Mouse (Mus musculus) liver, embryonic 14.5 days (tissue): ENCODE results near the gene Pcdh17. TPM values are rescaled to one million over a fixed set of nuclear protein-coding genes. Genes with fewer than 3 reads are reported as not detected.

Source experiments
- ATAC-seq: fragments of 200-750 bp; cut with Nextera tagmentation; 2 replicates; pipeline ENCODE4 v1.8.0; 2017; ENCODE audit warnings: moderate number of reproducible peaks, mild to moderate bottlenecking, moderate library complexity; ENCODE audit not compliant: insufficient read depth
- DNase-seq, 3 experiments: peaks; one replicate each; pipeline ENCODE4 v3.0.0-alpha.2; 2012 to 2013; ENCODE audit warnings: low read depth in 3 of 3, low spot score in 3 of 3
- H3K27ac ChIP-seq: fragments of 300-500 bp; sonication (generic); 2 replicates; pipeline ENCODE4 v1.5.1; 2014; ENCODE audit warnings: moderate library complexity, mild to moderate bottlenecking, control low read depth, inconsistent platforms
- H3K27me3 ChIP-seq: fragments of 300-500 bp; sonication (generic); 2 replicates; pipeline ENCODE4 v1.6.1; 2014; ENCODE audit warnings: mild to moderate bottlenecking, low read length, moderate library complexity; ENCODE audit not compliant: control insufficient read depth, insufficient read depth
- H3K36me3 ChIP-seq: fragments of 300-500 bp; sonication (generic); replicated peaks from 2 replicates; pipeline ENCODE4 v1.6.1; 2014; ENCODE audit warnings: low read depth; ENCODE audit not compliant: control insufficient read depth, insufficient read depth
- H3K4me1 ChIP-seq, 2 experiments: fragments of 200-500 bp in 1 of 2; fragments of 300-500 bp in 1 of 2; sonication (generic) in 1 of 2; replicated peaks; 2 replicates each; pipeline ENCODE4 v1.6.1; 2012 to 2014; ENCODE audit warnings: antibody characterized with exemption in 1 of 2, inconsistent platforms in 1 of 2, low read length in 1 of 2; ENCODE audit not compliant: control insufficient read depth in 2 of 2, insufficient read depth in 2 of 2
- H3K4me2 ChIP-seq: fragments of 300-500 bp; sonication (generic); 2 replicates; pipeline ENCODE4 v1.6.1; 2014; ENCODE audit warnings: low read depth, mild to moderate bottlenecking, control low read depth, moderate library complexity
- H3K4me3 ChIP-seq, 2 experiments: fragments of 200-500 bp in 1 of 2; fragments of 300-500 bp in 1 of 2; sonication (generic) in 1 of 2; 2 replicates each; pipeline ENCODE4 v1.5.1; 2012 to 2014; ENCODE audit warnings: low read depth in 2 of 2, low read length in 2 of 2, mild to moderate bottlenecking in 2 of 2, control low read depth in 1 of 2, inconsistent platforms in 1 of 2, moderate library complexity in 1 of 2; ENCODE audit not compliant: insufficient read depth in 1 of 2
- H3K9ac ChIP-seq: fragments of 300-500 bp; sonication (generic); replicated peaks from 2 replicates; pipeline ENCODE4 v1.6.1; 2014; ENCODE audit warnings: mild to moderate bottlenecking, control low read depth, moderate library complexity
- H3K9me3 ChIP-seq: fragments of 300-500 bp; sonication (generic); 2 replicates; pipeline ENCODE4 v1.6.1; 2016; ENCODE audit warnings: low read length, mixed read lengths; ENCODE audit not compliant: control insufficient read depth
- CTCF ChIP-seq: IDR thresholded peaks from 2 replicates; pipeline ENCODE4 v1.5.1; 2016; ENCODE audit warnings: antibody characterized with exemption, low read depth, control low read depth
- EP300 ChIP-seq: IDR thresholded peaks from 2 replicates; pipeline ENCODE4 v1.6.1; 2016; ENCODE audit warnings: antibody characterized with exemption, low read depth
- WGBS: fragments of 180-500 bp; shearing (Covaris S2); extraction: QIAGEN DNeasy Blood & Tissue Kit; methylation state at CpG from one replicate; pipeline ENCODE4 v1.1.7; 2014; ENCODE audit not compliant: insufficient replicate concordance; 5-methylcytosine and 5-hydroxymethylcytosine counted together
- polyA plus RNA-seq, 2 experiments: library from polyadenylated mRNA; depleted of rRNA in 1 of 2; stranded (reverse) in 1 of 2; unstranded in 1 of 2; fragments of >200 nt; fragmentation: Nextera tagmentation in 1 of 2; extraction: Ambion mirVana in 1 of 2; gene quantifications; 2 replicates each; pipeline versions ENCODE4 v1.2.1 to v1.2.3; 2012 to 2014

Pcdh17 gene
- polyA plus RNA-seq, 2 experiments: 0.28 to 0.57 TPM

DNA sequence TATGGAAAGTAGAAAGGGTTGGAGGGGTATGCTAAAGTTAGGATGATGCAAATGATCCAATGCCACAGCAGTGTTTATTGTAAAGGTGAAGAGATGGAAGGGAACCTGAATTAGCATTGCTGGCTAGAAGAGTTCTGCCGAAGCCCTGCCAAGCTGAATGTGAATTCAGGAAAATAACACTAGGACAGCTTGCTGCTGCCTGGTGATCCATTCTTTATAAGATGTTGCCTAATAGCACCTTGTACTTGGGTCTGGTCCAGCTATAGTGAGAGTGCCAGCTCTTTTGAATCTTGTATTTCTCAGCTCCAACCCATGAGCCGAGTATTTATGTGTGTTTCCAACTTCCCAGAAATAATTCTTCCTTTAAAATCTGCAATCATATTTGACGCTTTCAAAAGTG is 98.5 kb downstream of the Pcdh17 start:
- no peak for ATAC-seq
- WGBS: 62% methylated on average over 3 of the region's 3 CpGs
- no peaks in the 10 kb centered on the region for H3K36me3 ChIP-seq

GRCm38 (mm10) chr14:84545968-84546367 is 102.6 kb downstream of the Pcdh17 start:
- ATAC-seq (no peak), DNase-seq (no peak)
- no peaks in the 10 kb centered on the region for H3K9me3 ChIP-seq
- H3K27ac ChIP-seq: no peak overlapping the region
- H3K4me3 ChIP-seq: no peak overlapping the region
- no peak overlapping the region for H3K9ac ChIP-seq
- TF ChIP-seq CTCF (no peak), EP300 (no peak)
- WGBS: 37% methylated on average over 2 of the region's 2 CpGs
- no peaks in the 10 kb centered on the region for H3K27me3 ChIP-seq
- H3K4me1 ChIP-seq: no peaks in the 10 kb centered on the region
- H3K36me3 ChIP-seq: no peaks in the 10 kb centered on the region
- H3K4me2 ChIP-seq: no peak overlapping the region

More for the DNA sequence above, 98.5 kb downstream of the Pcdh17 start:
- Histone ChIP-seq H3K27me3 (no peaks in the 10 kb centered on the region), H3K9me3 (no peaks in the 10 kb centered on the region), H3K4me1 (no peaks in the 10 kb centered on the region), H3K4me2 (no peak overlapping the region), H3K4me3 (no peak overlapping the region), H3K27ac (no peak overlapping the region), H3K9ac (no peak overlapping the region)
- TF ChIP-seq EP300 (no peak), CTCF (no peak)
- DNase-seq: no peak

- Histone ChIP-seq H3K27ac (no peak overlapping the region), H3K9ac (no peak overlapping the region), H3K4me1 (no peaks in the 10 kb centered on the region), H3K36me3 (no peaks in the 10 kb centered on the region), H3K27me3 (no peaks in the 10 kb centered on the region), H3K9me3 (no peaks in the 10 kb centered on the region), H3K4me2 (no peak overlapping the region), H3K4me3 (no peak overlapping the region)
- ATAC-seq (no peak), DNase-seq (no peak)
- WGBS: 66% methylated on average over 10 of the region's 10 CpGs
- no peak for TF ChIP-seq CTCF
- no peak for TF ChIP-seq EP300
Measured at GRCm38 (mm10) chr14:84547513-84548194, 104.3 kb downstream of the Pcdh17 start.

- Histone ChIP-seq H3K9ac (no peak overlapping the region), H3K4me1 (no peaks in the 10 kb centered on the region), H3K27me3 (no peaks in the 10 kb centered on the region), H3K4me2 (no peak overlapping the region), H3K9me3 (no peaks in the 10 kb centered on the region), H3K36me3 (no peaks in the 10 kb centered on the region), H3K4me3 (no peak overlapping the region), H3K27ac (no peak overlapping the region)
- no peak for ATAC-seq
- WGBS: 60% methylated on average over 5 of the region's 5 CpGs
- no peak for DNase-seq
- no peak for TF ChIP-seq EP300
- no peak for TF ChIP-seq CTCF
Measured at GRCm38 (mm10) chr14:84551546-84551945, 108.2 kb downstream of the Pcdh17 start.

DNA sequence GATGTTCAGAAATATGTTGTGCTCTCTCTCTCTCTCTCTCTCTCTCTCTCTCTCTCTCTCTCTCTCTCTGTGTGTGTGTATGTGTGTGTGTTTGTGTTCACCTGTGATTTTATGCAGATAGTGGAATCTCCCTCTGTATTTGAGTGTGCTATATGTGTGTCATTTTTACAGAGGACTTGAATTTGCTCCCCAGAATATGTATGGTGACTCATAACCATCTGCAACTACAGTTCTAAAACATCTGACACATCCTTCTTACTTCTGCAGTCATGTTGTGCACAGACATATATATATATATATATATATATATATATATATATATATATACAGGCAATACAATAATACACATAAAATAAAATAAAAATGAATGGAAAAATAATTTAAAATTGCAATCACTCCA is 127.7 kb downstream of the Pcdh17 start:
- H3K4me2 ChIP-seq: no peak overlapping the region
- H3K36me3 ChIP-seq: no peaks in the 10 kb centered on the region
- no peaks in the 10 kb centered on the region for H3K4me1 ChIP-seq
- no peak overlapping the region for H3K9ac ChIP-seq
- H3K4me3 ChIP-seq: no peak overlapping the region
- DNase-seq (no peak), ATAC-seq (no peak)
- no peaks in the 10 kb centered on the region for H3K27me3 ChIP-seq
- no peaks in the 10 kb centered on the region for H3K9me3 ChIP-seq
- H3K27ac ChIP-seq: no peak overlapping the region
- TF ChIP-seq EP300 (no peak), CTCF (no peak)
